Mouse (Mus musculus) monocyte, adult 5-6 weeks (primary cell): ENCODE results near the gene Serpine3. TPM values are rescaled to one million over a fixed set of nuclear protein-coding genes. Genes with fewer than 3 reads are reported as not detected.
"Not testable (repeated sequence)": the region's sequence is repeated elsewhere in the genome, so short reads cannot be mapped to it uniquely, and the experiment has no call there.

Experiments used
- ATAC-seq: fragments of 153-309, 156-312 bp; replicated peaks from 2 replicates; pipeline ENCODE4 v1.8.0; 2017; ENCODE audit warnings: mild to moderate bottlenecking; ENCODE audit not compliant: low TSS enrichment, insufficient number of reproducible peaks, severe bottlenecking, poor library complexity, low FRiP score
- total RNA-seq: library from RNA; stranded (forward); fragments of 200-1000, 200-491, 200-594 nt; gene quantifications from 3 replicates; pipeline ENCODE4 v1.2.3, GENCODE M21; 2017

Gene Serpine3
- not detected in 3 replicates for total RNA-seq

GRCm38 (mm10) chr14:62663367-62663766, at the start of gene Serpine3:
Serpine3 (plus strand) TSS chr14:62663667.
- ATAC-seq: no peak

GRCm38 (mm10) chr14:62622393-62622792, 41.1 kb upstream of the Serpine3 start:
- ATAC-seq: no peak

- ATAC-seq: no peak
Measured at GRCm38 (mm10) chr14:62627951-62628350, 35.5 kb upstream of the Serpine3 start.

- no peak for ATAC-seq
Measured at GRCm38 (mm10) chr14:62637436-62638344, 25.8 kb upstream of the Serpine3 start.

- no peak for ATAC-seq
Measured at GRCm38 (mm10) chr14:62638345-62638702, 25.1 kb upstream of the Serpine3 start.

- no peak for ATAC-seq
Measured at GRCm38 (mm10) chr14:62639111-62639510, 24.4 kb upstream of the Serpine3 start.

GRCm38 (mm10) chr14:62639551-62639950, 23.9 kb upstream of the Serpine3 start:
- no peak for ATAC-seq

- no peak for ATAC-seq
Measured at GRCm38 (mm10) chr14:62640396-62640795, 23.1 kb upstream of the Serpine3 start.

GRCm38 (mm10) chr14:62642368-62642767, 21.1 kb upstream of the Serpine3 start:
- not testable (repeated sequence) for ATAC-seq

- no peak for ATAC-seq
Measured at GRCm38 (mm10) chr14:62648405-62648804, 15.1 kb upstream of the Serpine3 start.

GRCm38 (mm10) chr14:62650376-62650775, 13.1 kb upstream of the Serpine3 start:
- ATAC-seq: no peak

- ATAC-seq: no peak
Measured at GRCm38 (mm10) chr14:62651771-62652170, 11.7 kb upstream of the Serpine3 start.

GRCm38 (mm10) chr14:62655996-62656395, 7.5 kb upstream of the Serpine3 start:
- no peak for ATAC-seq

GRCm38 (mm10) chr14:62657469-62657868, 6.0 kb upstream of the Serpine3 start:
- peak; percentile 92; the same call in 1 of the 2 replicates for ATAC-seq

- ATAC-seq: no peak
Measured at GRCm38 (mm10) chr14:62662381-62662780, 1.1 kb upstream of the Serpine3 start.

- peak; percentile 85 for ATAC-seq
Measured at GRCm38 (mm10) chr14:62664976-62665673, 1.7 kb downstream of the Serpine3 start.

GRCm38 (mm10) chr14:62673646-62674045, 10.2 kb downstream of the Serpine3 start:
- ATAC-seq: no peak

- no peak for ATAC-seq
Measured at GRCm38 (mm10) chr14:62718161-62718560, 54.7 kb downstream of the Serpine3 start.

- ATAC-seq: no peak
Measured at GRCm38 (mm10) chr14:62721625-62722024, 58.2 kb downstream of the Serpine3 start.

GRCm38 (mm10) chr14:62724560-62724959, 61.1 kb downstream of the Serpine3 start:
- peak; percentile 56; the same call in 1 of the 2 replicates for ATAC-seq
